Mouse (Mus musculus): ENCODE measurements around the gene Ahrr. TPM values are rescaled to one million over a fixed set of nuclear protein-coding genes. Genes with fewer than 3 reads are reported as not detected.
A peak's percentile ranks its signal among the peaks of the same experiment; 100 is the strongest.

Gene Ahrr
- polyA plus RNA-seq, 1 experiment from 2014 or later, result 0.46 TPM

DNA sequence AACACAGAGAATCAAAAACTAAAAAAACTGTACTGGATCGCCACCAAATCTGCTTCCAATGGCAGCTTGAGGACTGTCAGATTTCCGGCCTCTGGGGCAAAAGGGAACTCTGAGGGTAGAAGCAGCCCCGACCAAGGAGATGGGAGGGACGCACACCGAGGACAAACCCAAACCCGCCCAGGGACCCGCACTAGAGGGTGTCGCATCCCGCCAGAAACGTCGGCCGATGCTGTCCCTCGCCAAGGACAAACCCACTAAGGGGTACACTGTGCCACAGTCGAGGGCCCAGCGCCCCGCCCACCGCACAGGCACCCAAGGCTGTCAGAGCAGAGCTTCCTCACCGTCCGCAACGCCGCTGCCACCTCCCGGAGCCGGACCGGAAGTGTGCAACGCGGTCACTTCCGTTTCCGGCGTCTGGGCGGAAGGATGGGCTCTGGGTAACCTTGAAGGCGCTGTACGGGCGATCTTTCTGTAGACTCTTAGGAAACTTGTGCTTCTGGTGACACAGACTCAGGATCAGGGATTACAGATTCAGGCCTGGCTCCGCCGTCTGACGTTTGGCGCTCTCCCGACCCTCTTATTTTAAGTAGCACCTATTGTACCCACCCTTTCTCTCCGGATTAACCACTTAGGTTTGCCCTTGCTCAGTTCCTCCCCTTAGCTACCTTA, 83.7 kb downstream of the Ahrr start, which contains the start of gene Exoc3:
Exoc3 (minus strand) TSS at position 416 of the 669 bp plus-strand sequence.
- TF ChIP-seq CTCF (IDR thresholded peaks at IDR 0.05; ENCODE audit: low read depth), result no peak
- H3K27me3 ChIP-seq (ENCODE audit: insufficient read depth, low read length), result no peaks in the 10 kb centered on the region
- WGBS, result under 1% methylated on average over 39 of the region's 39 CpGs
- peak within 1 kb of the TSS; percentile 68 for H3K4me3 ChIP-seq (replicated peaks; ENCODE audit: low read depth, low read length)
- H3K9me3 ChIP-seq (replicated peaks; ENCODE audit: low read length), result no peaks in the 10 kb centered on the region
- peak within 1 kb of the TSS; percentile 75 for H3K9ac ChIP-seq (ENCODE audit: low read depth, low read length)
- H3K36me3 ChIP-seq (ENCODE audit: insufficient read depth, low read length), result 0 out of 2 replicates have a peak, but pooled peaks cover 8% of the 10 kb centered on the region
- ATAC-seq (replicated peaks; ENCODE audit: low FRiP score, low read depth), result peak; percentile 97
- H3K4me2 ChIP-seq (ENCODE audit: low read length), result peak within 1 kb of the TSS; percentile 87
- DNase-seq (ENCODE audit: low spot score), result peak; percentile 94
- H3K27ac ChIP-seq, result peak within 1 kb of the TSS; percentile 93
- H3K4me1 ChIP-seq (replicated peaks; ENCODE audit: insufficient read depth, low read length), result peaks cover 15% of the 10 kb centered on the region; the same call in 1 of the 2 replicates

DNA sequence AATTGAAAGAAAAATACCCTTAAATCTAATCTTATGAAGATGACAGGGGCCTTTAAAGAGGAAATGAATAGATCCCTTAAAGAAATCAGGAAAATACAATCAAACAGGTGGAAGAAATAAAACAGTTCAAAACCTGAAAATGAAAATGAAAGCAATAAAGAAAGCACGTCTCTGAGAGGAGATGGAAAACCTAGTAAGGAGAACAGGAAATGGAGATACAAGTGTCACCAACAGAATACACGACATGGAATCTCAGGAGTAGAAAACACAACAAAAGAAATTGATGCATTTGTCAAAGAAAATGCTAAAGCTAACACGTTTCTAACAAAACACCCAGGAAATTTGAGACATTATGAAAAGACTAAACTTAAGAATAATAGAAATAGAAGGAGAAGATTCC, 95.7 kb downstream of the Ahrr start:
- H3K4me1 ChIP-seq (replicated peaks; ENCODE audit: insufficient read depth, low read length), result no peaks in the 10 kb centered on the region
- no peaks in the 10 kb centered on the region for H3K27me3 ChIP-seq (ENCODE audit: insufficient read depth, low read length)
- H3K4me3 ChIP-seq (replicated peaks; ENCODE audit: low read depth, low read length), result no peak overlapping the region
- H3K9ac ChIP-seq (ENCODE audit: low read depth, low read length), result no peak overlapping the region
- no peaks in the 10 kb centered on the region for H3K9me3 ChIP-seq (replicated peaks; ENCODE audit: low read length)
- ATAC-seq (replicated peaks; ENCODE audit: low FRiP score, low read depth) (no peak), DNase-seq (ENCODE audit: low spot score) (no peak)
- peaks cover 29% of the 10 kb centered on the region for H3K36me3 ChIP-seq (ENCODE audit: insufficient read depth, low read length)
- no peak for TF ChIP-seq CTCF (IDR thresholded peaks at IDR 0.05; ENCODE audit: low read depth)
- no peak overlapping the region for H3K4me2 ChIP-seq (ENCODE audit: low read length)
- WGBS, result 72% methylated on average over 3 of the region's 3 CpGs
- H3K27ac ChIP-seq, result no peak overlapping the region

DNA sequence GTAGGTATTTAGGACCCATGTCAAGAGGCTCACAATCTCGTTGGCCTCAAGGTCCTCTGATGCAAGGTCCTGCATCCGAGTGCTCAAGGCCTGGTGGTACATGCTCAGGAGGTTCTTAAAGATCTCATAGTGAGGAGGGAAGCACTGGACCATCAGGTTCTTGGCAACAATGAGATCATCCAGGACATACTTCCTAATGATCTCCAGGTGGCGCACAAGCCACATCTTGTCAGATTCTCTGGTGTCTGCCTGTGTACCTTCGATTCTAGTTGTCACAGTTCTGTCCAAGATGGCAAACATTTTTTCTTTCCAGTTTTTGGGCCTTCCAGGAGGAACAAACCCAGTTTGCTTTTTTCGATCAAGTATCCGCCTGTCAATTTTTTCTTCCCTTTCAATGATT, 99.5 kb downstream of the Ahrr start:
- whole genome bisulfite sequencing, result 89% methylated on average over 6 of the region's 6 CpGs
- H3K27me3 ChIP-seq (ENCODE audit: insufficient read depth, low read length), result no peaks in the 10 kb centered on the region
- no peaks in the 10 kb centered on the region for H3K9me3 ChIP-seq (replicated peaks; ENCODE audit: low read length)
- DNase-seq (ENCODE audit: low spot score) (peak; percentile 56), ATAC-seq (replicated peaks; ENCODE audit: low FRiP score, low read depth) (no peak)
- no peak overlapping the region for H3K27ac ChIP-seq
- H3K36me3 ChIP-seq (ENCODE audit: insufficient read depth, low read length), result peaks cover 38% of the 10 kb centered on the region
- H3K9ac ChIP-seq (ENCODE audit: low read depth, low read length), result no peak overlapping the region
- no peak overlapping the region for H3K4me2 ChIP-seq (ENCODE audit: low read length)
- no peaks in the 10 kb centered on the region for H3K4me1 ChIP-seq (replicated peaks; ENCODE audit: insufficient read depth, low read length)
- peak; percentile 60 for TF ChIP-seq CTCF (IDR thresholded peaks at IDR 0.05; ENCODE audit: low read depth)
- H3K4me3 ChIP-seq (replicated peaks; ENCODE audit: low read depth, low read length), result no peak overlapping the region

DNA sequence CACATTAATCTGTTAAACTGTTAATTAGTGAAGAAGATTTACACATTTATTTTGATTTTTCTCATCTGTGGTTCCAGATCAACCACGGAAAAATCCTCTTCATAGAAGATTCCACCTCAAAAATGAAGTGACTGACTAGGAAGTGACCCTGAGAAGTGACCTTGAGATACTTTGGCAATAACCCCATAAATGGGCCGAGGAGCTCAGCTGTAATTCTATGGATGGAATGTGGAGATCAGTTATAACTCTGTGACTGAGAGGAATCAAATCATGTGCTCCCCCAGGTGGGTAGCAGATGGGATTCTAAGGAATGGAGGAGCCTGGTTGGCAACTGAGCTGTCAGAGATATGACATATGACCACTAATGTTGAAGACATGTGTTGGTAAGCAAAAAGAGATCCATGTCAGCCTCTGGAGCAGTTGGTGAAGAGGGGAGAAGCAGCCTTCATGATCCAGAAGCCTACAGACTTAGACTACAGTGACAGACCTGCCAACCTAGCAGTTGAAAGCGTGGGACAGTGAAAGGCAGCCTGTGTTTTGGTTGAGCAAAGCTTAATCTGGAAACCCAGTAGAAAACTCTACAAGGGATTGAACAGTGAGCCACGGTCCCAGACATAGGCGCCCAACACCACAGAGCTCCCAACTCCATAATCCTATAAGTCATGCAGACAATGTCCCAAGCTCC, 109.0 kb downstream of the Ahrr start:
- Histone ChIP-seq H3K9me3 (replicated peaks; ENCODE audit: low read length) (no peaks in the 10 kb centered on the region), H3K27ac (no peak overlapping the region), H3K4me1 (replicated peaks; ENCODE audit: insufficient read depth, low read length) (no peaks in the 10 kb centered on the region), H3K4me2 (ENCODE audit: low read length) (no peak overlapping the region), H3K4me3 (replicated peaks; ENCODE audit: low read depth, low read length) (no peak overlapping the region), H3K36me3 (ENCODE audit: insufficient read depth, low read length) (peaks cover 35% of the 10 kb centered on the region), H3K9ac (ENCODE audit: low read depth, low read length) (no peak overlapping the region), H3K27me3 (ENCODE audit: insufficient read depth, low read length) (no peaks in the 10 kb centered on the region)
- 90% methylated on average over 5 of the region's 5 CpGs for WGBS
- no peak for TF ChIP-seq CTCF (IDR thresholded peaks at IDR 0.05; ENCODE audit: low read depth)
- no peak for DNase-seq (ENCODE audit: low spot score)
- ATAC-seq (replicated peaks; ENCODE audit: low FRiP score, low read depth), result no peak

DNA sequence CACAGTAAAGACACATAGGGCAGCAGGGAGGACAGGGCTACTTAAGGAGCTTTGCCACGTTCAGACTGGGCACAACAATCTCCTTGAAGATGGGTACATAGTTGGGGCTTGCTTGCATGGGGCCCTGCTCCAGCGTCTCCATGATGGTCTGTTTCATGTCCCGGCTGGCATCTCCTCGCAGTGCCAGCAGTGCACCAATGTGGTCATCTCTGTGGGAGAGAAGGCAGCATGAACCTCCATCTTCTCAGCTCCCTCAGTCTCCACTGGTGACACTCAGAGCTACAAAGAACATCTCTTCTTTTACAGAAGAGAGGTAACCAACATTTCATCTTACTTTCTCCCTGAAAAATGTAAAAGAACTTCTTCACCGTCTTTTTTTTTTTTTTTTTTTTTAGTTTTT, 120.1 kb downstream of the Ahrr start:
- no peak overlapping the region for H3K4me3 ChIP-seq (replicated peaks; ENCODE audit: low read depth, low read length)
- 93% methylated on average over 5 of the region's 5 CpGs for WGBS

GRCm38 (mm10) chr13:74169446-74170164, 122.5 kb downstream of the Ahrr start:
- no peak overlapping the region for H3K4me2 ChIP-seq (ENCODE audit: low read length)
- TF ChIP-seq CTCF (IDR thresholded peaks at IDR 0.05; ENCODE audit: low read depth), result no peak
- whole genome bisulfite sequencing, result 80% methylated on average over 10 of the region's 10 CpGs
- no peaks in the 10 kb centered on the region for H3K4me1 ChIP-seq (replicated peaks; ENCODE audit: insufficient read depth, low read length)
- no peaks in the 10 kb centered on the region for H3K9me3 ChIP-seq (replicated peaks; ENCODE audit: low read length)
- no peak overlapping the region for H3K9ac ChIP-seq (ENCODE audit: low read depth, low read length)
- no peak for DNase-seq (ENCODE audit: low spot score)
- ATAC-seq (replicated peaks; ENCODE audit: low FRiP score, low read depth), result no peak
- H3K27me3 ChIP-seq (ENCODE audit: insufficient read depth, low read length), result no peaks in the 10 kb centered on the region
- H3K36me3 ChIP-seq (ENCODE audit: insufficient read depth, low read length), result peaks cover 20% of the 10 kb centered on the region; the same call in 1 of the 2 replicates
- H3K27ac ChIP-seq, result no peak overlapping the region
- H3K4me3 ChIP-seq (replicated peaks; ENCODE audit: low read depth, low read length), result no peak overlapping the region

More for the DNA sequence above, 120.1 kb downstream of the Ahrr start:
- H3K4me2 ChIP-seq (ENCODE audit: low read length), result no peak overlapping the region
- TF ChIP-seq CTCF (IDR thresholded peaks at IDR 0.05; ENCODE audit: low read depth), result no peak
- no peaks in the 10 kb centered on the region for H3K9me3 ChIP-seq (replicated peaks; ENCODE audit: low read length)
- no peak overlapping the region for H3K27ac ChIP-seq
- H3K27me3 ChIP-seq (ENCODE audit: insufficient read depth, low read length), result no peaks in the 10 kb centered on the region
- DNase-seq (ENCODE audit: low spot score), result no peak
- no peak for ATAC-seq (replicated peaks; ENCODE audit: low FRiP score, low read depth)
- H3K9ac ChIP-seq (ENCODE audit: low read depth, low read length), result no peak overlapping the region
- H3K4me1 ChIP-seq (replicated peaks; ENCODE audit: insufficient read depth, low read length), result no peaks in the 10 kb centered on the region
- H3K36me3 ChIP-seq (ENCODE audit: insufficient read depth, low read length), result peaks cover 25% of the 10 kb centered on the region; the same call in 1 of the 2 replicates

All from kidney, postnatal 0 days (tissue).